Mouse (Mus musculus) C2C12 (cell line): Measurements from ENCODE around the gene Ppp5c.

ENCODE experiments used
- CTCF ChIP-seq: IDR thresholded peaks from one replicate; pipeline ENCODE4 v1.5.1; 2011; ENCODE audit not compliant: control insufficient read depth, insufficient read depth, insufficient read length
- MAX ChIP-seq: IDR thresholded peaks from one replicate; pipeline ENCODE4 v1.6.1; 2011; ENCODE audit warnings: mild to moderate bottlenecking, control low read depth
- MYOD1 ChIP-seq: IDR thresholded peaks from one replicate; pipeline ENCODE4 v1.6.1; 2011; ENCODE audit warnings: low read depth; ENCODE audit not compliant: control insufficient read depth, insufficient read length

DNA sequence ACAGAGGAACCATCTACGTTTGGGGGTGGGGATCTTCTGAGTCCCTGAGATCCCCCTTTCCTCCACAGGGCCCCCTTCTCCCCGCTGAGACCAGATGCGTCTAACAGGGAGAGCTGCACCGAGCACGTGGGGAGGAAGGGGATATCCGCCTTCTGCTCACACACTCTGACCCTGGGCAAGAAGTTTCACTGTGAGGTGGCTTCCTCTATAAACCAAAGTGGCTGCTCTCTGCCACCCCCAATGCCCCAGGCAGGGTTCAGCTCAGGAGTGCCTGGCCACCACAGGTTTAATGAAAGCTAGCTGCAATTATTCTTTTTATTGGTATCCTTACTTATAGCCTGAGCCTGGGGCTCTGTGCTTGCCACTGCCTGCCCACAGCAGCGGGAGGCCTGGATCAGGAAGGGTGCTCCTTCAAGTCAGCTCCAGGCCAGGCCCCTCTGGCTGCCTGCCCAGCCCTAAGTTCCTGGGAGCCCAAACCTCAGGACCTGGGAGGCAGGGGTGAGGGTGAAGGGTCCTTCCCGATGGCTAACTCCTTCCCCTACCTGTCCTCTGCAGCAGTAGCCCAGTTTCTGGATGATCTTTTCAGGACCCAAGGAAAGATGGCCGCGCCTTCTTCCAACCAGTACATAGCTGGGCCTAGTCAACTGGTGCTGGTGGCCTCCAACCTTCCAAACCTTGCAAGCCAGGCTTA, 2.8 kb downstream of the Ppp5c start:
- TF ChIP-seq CTCF (no peak), MAX (no peak), MYOD1 (no peak)
